8 mouse cellular contexts compared by ENCODE assay signal in the genomic region with DNA sequence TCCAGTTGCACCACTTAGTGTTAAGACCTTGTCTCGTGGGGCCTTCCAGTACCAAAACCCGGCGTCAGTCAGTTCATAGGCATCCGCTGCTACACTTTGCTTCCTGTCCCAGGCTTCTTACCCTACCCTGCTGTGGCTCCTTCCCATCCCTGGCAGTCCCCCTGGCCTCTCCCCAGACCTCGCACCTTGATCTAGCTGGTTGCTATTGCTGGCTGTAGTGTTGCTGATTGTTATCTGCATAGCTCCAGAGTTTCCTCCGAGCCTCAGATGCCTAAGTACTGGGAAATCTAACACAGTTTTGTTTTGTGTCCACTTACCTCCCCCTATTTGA. TPM values are rescaled to one million over a fixed set of nuclear protein-coding genes. Genes with fewer than 3 reads are reported as not detected.
DNase-seq lines count a peak whose midpoint lies in the region; ATAC-seq lines count a peak whose summit lies in the region.

No protein-coding gene starts in this region.

- H3K27ac ChIP-seq in embryonic facial prominence, embryonic 13.5 days: no peak overlapping the region
- H3K27ac ChIP-seq in intestine, embryonic 14.5 days (ENCODE audit: low read depth): no peak overlapping the region
- H3K27ac ChIP-seq in liver, embryonic 16.5 days (ENCODE audit: low read length): peak overlapping the region; percentile 1; the same call in 1 of the 2 replicates
- no peak overlapping the region for H3K27ac ChIP-seq in stomach, embryonic 16.5 days (ENCODE audit: low read length)

- intact Hi-C loops in gastrocnemius, postnatal 36 days (cut with DNase I): loop anchor here (5.0 kb wide), 1 partner anchor 316 kb away; no protein-coding TSS in a partner anchor
- intact Hi-C loops in left cerebral cortex, postnatal 36 days (cut with DNase I): loop anchor here (5.0 to 10.0 kb wide), 2 partner anchors 221 to 454 kb away; partner anchors contain the start of gene Rasd1

- no peaks in the 10 kb centered on the region for H3K27me3 ChIP-seq in embryonic facial prominence, embryonic 13.5 days
- H3K27me3 ChIP-seq in intestine, embryonic 14.5 days (replicated peaks; ENCODE audit: control insufficient read depth, insufficient read depth, low read length): no peaks in the 10 kb centered on the region
- H3K27me3 ChIP-seq in liver, embryonic 16.5 days (ENCODE audit: control insufficient read depth, insufficient read depth, low read depth, low read length): no peaks in the 10 kb centered on the region
- no peaks in the 10 kb centered on the region for H3K27me3 ChIP-seq in stomach, embryonic 16.5 days (ENCODE audit: control insufficient read depth, insufficient read depth, low read length)

- 19% methylated on average over 6 of the region's 6 CpGs for WGBS in embryonic facial prominence, embryonic 13.5 days
- 10% methylated on average over 6 of the region's 6 CpGs for WGBS in intestine, embryonic 14.5 days
- WGBS in liver, embryonic 16.5 days (ENCODE audit: insufficient replicate concordance): 4% methylated on average over 6 of the region's 6 CpGs
- WGBS in stomach, embryonic 16.5 days: 10% methylated on average over 6 of the region's 6 CpGs

- peak overlapping the region; percentile 93 for H3K4me3 ChIP-seq in embryonic facial prominence, embryonic 13.5 days
- H3K4me3 ChIP-seq in intestine, embryonic 14.5 days (ENCODE audit: low read depth, low read length): peak overlapping the region; percentile 79
- H3K4me3 ChIP-seq in liver, embryonic 16.5 days (ENCODE audit: low read depth, low read length): peak overlapping the region; percentile 92
- H3K4me3 ChIP-seq in stomach, embryonic 16.5 days (replicated peaks; ENCODE audit: low read length): peak overlapping the region; percentile 93

- H3K9ac ChIP-seq in embryonic facial prominence, embryonic 13.5 days: peak overlapping the region; percentile 95
- peak overlapping the region; percentile 87 for H3K9ac ChIP-seq in intestine, embryonic 14.5 days (ENCODE audit: low read length)
- peak overlapping the region; percentile 95 for H3K9ac ChIP-seq in liver, embryonic 16.5 days (ENCODE audit: low read depth, low read length)
- peak overlapping the region; percentile 96 for H3K9ac ChIP-seq in stomach, embryonic 16.5 days (ENCODE audit: low read length)

- peak; percentile 7 for DNase-seq in retina, embryonic 14.5 days (ENCODE audit: low spot score)
- no peak for DNase-seq in retina, postnatal 1 day
- DNase-seq in intestine, embryonic 14.5 days (ENCODE audit: low spot score): no peak
- no peak for DNase-seq in gastrocnemius, postnatal 36 days
- DNase-seq in left cerebral cortex, postnatal 36 days (ENCODE audit: low spot score in 2 of 2): no peak

- no peaks in the 10 kb centered on the region for H3K36me3 ChIP-seq in embryonic facial prominence, embryonic 13.5 days
- H3K36me3 ChIP-seq in intestine, embryonic 14.5 days (ENCODE audit: control insufficient read depth, insufficient read depth, low read length): no peaks in the 10 kb centered on the region
- H3K36me3 ChIP-seq in liver, embryonic 16.5 days (ENCODE audit: control insufficient read depth, insufficient read depth): no peaks in the 10 kb centered on the region
- H3K36me3 ChIP-seq in stomach, embryonic 16.5 days (ENCODE audit: control insufficient read depth, insufficient read depth, low read length): no peaks in the 10 kb centered on the region

- H3K4me2 ChIP-seq in embryonic facial prominence, embryonic 13.5 days: peak overlapping the region; percentile 86
- H3K4me2 ChIP-seq in intestine, embryonic 14.5 days (ENCODE audit: low read length): peak overlapping the region; percentile 95
- peak overlapping the region; percentile 94 for H3K4me2 ChIP-seq in liver, embryonic 16.5 days (ENCODE audit: low read depth, low read length)
- peak overlapping the region; percentile 67 for H3K4me2 ChIP-seq in stomach, embryonic 16.5 days (ENCODE audit: low read depth, low read length)

- peaks cover 29% of the 10 kb centered on the region for H3K4me1 ChIP-seq in embryonic facial prominence, embryonic 13.5 days
- peaks cover 15% of the 10 kb centered on the region for H3K4me1 ChIP-seq in intestine, embryonic 14.5 days (replicated peaks; ENCODE audit: control insufficient read depth, insufficient read depth, low read length)
- peaks cover 21% of the 10 kb centered on the region for H3K4me1 ChIP-seq in liver, embryonic 16.5 days (ENCODE audit: control insufficient read depth, low read depth, low read length)
- H3K4me1 ChIP-seq in stomach, embryonic 16.5 days (ENCODE audit: control insufficient read depth, insufficient read depth, low read length): peaks cover 17% of the 10 kb centered on the region

- no peak for ATAC-seq in embryonic facial prominence, embryonic 13.5 days (ENCODE audit: insufficient number of reproducible peaks, insufficient read depth, low FRiP score, low TSS enrichment, low read depth)
- no peak for ATAC-seq in intestine, embryonic 14.5 days (replicated peaks; ENCODE audit: low FRiP score, low TSS enrichment, low read depth)
- no peak for ATAC-seq in liver, embryonic 16.5 days (ENCODE audit: low read depth)
- no peak for ATAC-seq in stomach, embryonic 16.5 days (ENCODE audit: insufficient read depth, low FRiP score)

- H3K9me3 ChIP-seq in embryonic facial prominence, embryonic 13.5 days: no peaks in the 10 kb centered on the region
- H3K9me3 ChIP-seq in intestine, embryonic 14.5 days (ENCODE audit: control insufficient read depth, low read length): no peaks in the 10 kb centered on the region
- no peaks in the 10 kb centered on the region for H3K9me3 ChIP-seq in liver, embryonic 16.5 days (replicated peaks; ENCODE audit: control insufficient read depth, low read length)
- H3K9me3 ChIP-seq in stomach, embryonic 16.5 days (replicated peaks; ENCODE audit: control insufficient read depth, low read length): no peaks in the 10 kb centered on the region

RNA-seq across cellular contexts. Expression of gene Atpaf2, which starts 0.2 kb away (rescaled TPM):
- polyA plus RNA-seq in embryonic facial prominence, embryonic 13.5 days (2015; fragmentation: Nextera tagmentation; extraction: Ambion mirVana): 52.7 and 54.9 TPM in 2 replicates
- 59.5 and 62.2 TPM in 2 replicates for polyA plus RNA-seq in intestine, embryonic 14.5 days (2014; fragmentation: Nextera tagmentation; extraction: Ambion mirVana)
- polyA plus RNA-seq in liver, embryonic 16.5 days (2015; fragmentation: Nextera tagmentation; extraction: Ambion mirVana): 27.9 and 31.2 TPM in 2 replicates
- polyA plus RNA-seq in stomach, embryonic 16.5 days (2015; fragmentation: Nextera tagmentation; extraction: Ambion mirVana): 51.2 and 52.6 TPM in 2 replicates
- 10 to 100 TPM; 28.7 to 30.9 TPM for total RNA-seq in gastrocnemius, postnatal 36 days (2021)
- 10 to 100 TPM; 29.9 to 31.5 TPM for total RNA-seq in left cerebral cortex, postnatal 36 days (2021)

RNA-seq across cellular contexts. Expression of gene Gid4, which starts 1.5 kb away (rescaled TPM):
- 25.3 and 25.8 TPM in 2 replicates for polyA plus RNA-seq in embryonic facial prominence, embryonic 13.5 days (2015; fragmentation: Nextera tagmentation; extraction: Ambion mirVana)
- 28.9 and 29.1 TPM in 2 replicates for polyA plus RNA-seq in intestine, embryonic 14.5 days (2014; fragmentation: Nextera tagmentation; extraction: Ambion mirVana)
- 8.5 and 8.7 TPM in 2 replicates for polyA plus RNA-seq in liver, embryonic 16.5 days (2015; fragmentation: Nextera tagmentation; extraction: Ambion mirVana)
- 20.0 and 21.2 TPM in 2 replicates for polyA plus RNA-seq in stomach, embryonic 16.5 days (2015; fragmentation: Nextera tagmentation; extraction: Ambion mirVana)
- total RNA-seq in gastrocnemius, postnatal 36 days (2021): 10 to 100 TPM; 53.7 to 61.9 TPM
- total RNA-seq in left cerebral cortex, postnatal 36 days (2021): 10 to 100 TPM; 52.1 to 54.8 TPM

RNA-seq across cellular contexts. Expression of gene Drg2, which starts 36.0 kb away (rescaled TPM):
- 113 and 124 TPM in 2 replicates for polyA plus RNA-seq in embryonic facial prominence, embryonic 13.5 days (2015; fragmentation: Nextera tagmentation; extraction: Ambion mirVana)
- 110 and 113 TPM in 2 replicates for polyA plus RNA-seq in intestine, embryonic 14.5 days (2014; fragmentation: Nextera tagmentation; extraction: Ambion mirVana)
- 36.7 and 36.8 TPM in 2 replicates for polyA plus RNA-seq in liver, embryonic 16.5 days (2015; fragmentation: Nextera tagmentation; extraction: Ambion mirVana)
- 84.7 and 92.2 TPM in 2 replicates for polyA plus RNA-seq in stomach, embryonic 16.5 days (2015; fragmentation: Nextera tagmentation; extraction: Ambion mirVana)
- 10 to 100 TPM; 22.0 to 23.2 TPM for total RNA-seq in gastrocnemius, postnatal 36 days (2021)
- 10 to 100 TPM; 74.9 to 77.6 TPM for total RNA-seq in left cerebral cortex, postnatal 36 days (2021)

RNA-seq across cellular contexts. Expression of gene Myo15, which starts 50.7 kb away (rescaled TPM):
- polyA plus RNA-seq in embryonic facial prominence, embryonic 13.5 days (2015; fragmentation: Nextera tagmentation; extraction: Ambion mirVana): 0.67 and 0.77 TPM in 2 replicates
- 0.07 and 0.32 TPM in 2 replicates for polyA plus RNA-seq in intestine, embryonic 14.5 days (2014; fragmentation: Nextera tagmentation; extraction: Ambion mirVana)
- 0.11 TPM in 2 replicates for polyA plus RNA-seq in liver, embryonic 16.5 days (2015; fragmentation: Nextera tagmentation; extraction: Ambion mirVana)
- polyA plus RNA-seq in stomach, embryonic 16.5 days (2015; fragmentation: Nextera tagmentation; extraction: Ambion mirVana): 0.10 and 0.19 TPM in 2 replicates
- total RNA-seq in gastrocnemius, postnatal 36 days (2021): not detected
- under 1 TPM; 0.11 to 0.12 TPM for total RNA-seq in left cerebral cortex, postnatal 36 days (2021)
